Mouse (Mus musculus): Measurements from ENCODE around the gene Kif18a. TPM values are rescaled to one million over a fixed set of nuclear protein-coding genes. Genes with fewer than 3 reads are reported as not detected.
A peak's percentile ranks its signal among the peaks of the same experiment; 100 is the strongest.

Kif18a gene
- polyA plus RNA-seq, 1 experiment = 0.48 TPM

DNA sequence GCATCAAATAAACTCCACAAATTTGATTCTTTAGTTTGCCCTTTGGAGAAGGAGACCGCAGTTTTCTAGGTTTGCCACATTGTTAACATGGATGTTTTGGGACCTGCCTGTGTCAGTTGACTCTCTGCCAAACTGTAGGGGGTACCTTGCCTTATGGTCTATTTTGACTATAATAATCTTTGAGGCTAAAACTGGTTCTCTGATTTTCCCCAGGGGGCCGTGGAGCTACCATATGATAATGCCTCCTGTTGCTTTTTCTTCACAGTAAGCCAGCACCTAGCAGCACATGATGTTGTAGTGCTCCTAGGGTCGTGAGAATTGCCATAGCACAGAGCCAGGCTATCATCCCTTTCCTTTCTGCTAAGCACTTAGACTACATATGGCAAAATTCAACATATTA lies 21.7 kb downstream of the Kif18a start:
- Histone ChIP-seq H3K4me1 (ENCODE audit: control insufficient read depth, insufficient read depth, insufficient read length) (no peaks in the 10 kb centered on the region), H3K27me3 (ENCODE audit: control insufficient read depth, insufficient read depth, low read length) (no peaks in the 10 kb centered on the region), H3K27ac (ENCODE audit: insufficient read depth, low read length) (no peak overlapping the region), H3K36me3 (ENCODE audit: control insufficient read depth, insufficient read depth, low read length) (no peaks in the 10 kb centered on the region), H3K4me3 (ENCODE audit: extremely low read depth, insufficient read depth, insufficient read length) (no peak overlapping the region)
- no peak for TF ChIP-seq CTCF (IDR thresholded peaks at IDR 0.05; ENCODE audit: extremely low read depth, insufficient read depth, insufficient read length, insufficient replicate concordance)
- no peak for TF ChIP-seq POLR2A (IDR thresholded peaks at IDR 0.05; ENCODE audit: low read depth, low read length)
- no peak for DNase-seq (ENCODE audit: low read depth in 1 of 2, low spot score in 2 of 2)
- 97% methylated on average over 3 of the region's 3 CpGs for WGBS

DNA sequence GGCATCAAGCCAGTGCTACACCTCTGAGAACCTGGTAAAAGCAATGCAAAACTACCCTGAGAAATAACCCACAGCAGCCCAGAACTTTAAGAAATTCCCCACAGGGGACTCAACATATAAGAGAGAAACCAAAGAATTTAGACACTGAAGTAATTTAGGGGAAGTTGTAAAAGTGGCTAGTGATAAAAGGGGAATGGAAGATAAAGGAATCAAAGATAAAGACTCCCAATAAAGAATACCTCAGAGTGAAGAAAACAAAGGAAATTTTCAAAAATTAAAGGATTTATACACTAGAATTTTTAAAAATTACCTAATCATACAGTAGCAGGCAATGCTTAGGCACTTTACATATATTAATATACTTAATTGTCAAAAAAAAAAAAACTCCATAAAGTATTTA lies 23.1 kb downstream of the Kif18a start:
- no peaks in the 10 kb centered on the region for H3K4me1 ChIP-seq (ENCODE audit: control insufficient read depth, insufficient read depth, insufficient read length)
- H3K27me3 ChIP-seq (ENCODE audit: control insufficient read depth, insufficient read depth, low read length) = no peaks in the 10 kb centered on the region
- no peak overlapping the region for H3K4me3 ChIP-seq (ENCODE audit: extremely low read depth, insufficient read depth, insufficient read length)
- no peak overlapping the region for H3K27ac ChIP-seq (ENCODE audit: insufficient read depth, low read length)
- no peak for DNase-seq (ENCODE audit: low read depth in 1 of 2, low spot score in 2 of 2)
- H3K36me3 ChIP-seq (ENCODE audit: control insufficient read depth, insufficient read depth, low read length) = no peaks in the 10 kb centered on the region
- TF ChIP-seq POLR2A (IDR thresholded peaks at IDR 0.05; ENCODE audit: low read depth, low read length) (no peak), CTCF (IDR thresholded peaks at IDR 0.05; ENCODE audit: extremely low read depth, insufficient read depth, insufficient read length, insufficient replicate concordance) (no peak)

DNA sequence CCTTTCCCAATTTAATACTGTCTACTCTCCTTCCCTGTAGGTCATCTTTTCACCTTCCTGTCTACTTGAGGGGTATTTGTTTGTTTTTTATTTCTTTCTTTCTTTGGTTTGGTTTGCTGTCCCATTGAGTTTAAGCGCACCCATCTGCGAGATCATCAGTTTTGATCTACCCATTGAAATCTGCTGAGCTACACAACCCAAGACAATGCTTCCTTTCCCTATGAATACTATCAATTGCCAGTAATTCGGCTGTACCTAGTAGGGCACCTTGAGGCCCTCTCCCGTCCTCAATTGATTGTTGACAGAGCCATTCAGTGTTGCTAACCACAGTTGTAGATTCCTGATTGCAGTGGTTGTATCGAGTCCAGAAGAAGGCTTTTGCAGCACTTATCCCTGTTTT lies 30.8 kb downstream of the Kif18a start:
- WGBS = 97% methylated on average over 5 of the region's 5 CpGs
- no peak overlapping the region for H3K27ac ChIP-seq (ENCODE audit: insufficient read depth, low read length)
- TF ChIP-seq CTCF (IDR thresholded peaks at IDR 0.05; ENCODE audit: extremely low read depth, insufficient read depth, insufficient read length, insufficient replicate concordance) = no peak
- TF ChIP-seq POLR2A (IDR thresholded peaks at IDR 0.05; ENCODE audit: low read depth, low read length) = no peak
- DNase-seq (ENCODE audit: low read depth in 1 of 2, low spot score in 2 of 2) = no peak
- no peaks in the 10 kb centered on the region; the same call in 1 of the 2 replicates for H3K36me3 ChIP-seq (ENCODE audit: control insufficient read depth, insufficient read depth, low read length)
- no peak overlapping the region for H3K4me3 ChIP-seq (ENCODE audit: extremely low read depth, insufficient read depth, insufficient read length)
- H3K27me3 ChIP-seq (ENCODE audit: control insufficient read depth, insufficient read depth, low read length) = no peaks in the 10 kb centered on the region
- H3K4me1 ChIP-seq (ENCODE audit: control insufficient read depth, insufficient read depth, insufficient read length) = no peaks in the 10 kb centered on the region

DNA sequence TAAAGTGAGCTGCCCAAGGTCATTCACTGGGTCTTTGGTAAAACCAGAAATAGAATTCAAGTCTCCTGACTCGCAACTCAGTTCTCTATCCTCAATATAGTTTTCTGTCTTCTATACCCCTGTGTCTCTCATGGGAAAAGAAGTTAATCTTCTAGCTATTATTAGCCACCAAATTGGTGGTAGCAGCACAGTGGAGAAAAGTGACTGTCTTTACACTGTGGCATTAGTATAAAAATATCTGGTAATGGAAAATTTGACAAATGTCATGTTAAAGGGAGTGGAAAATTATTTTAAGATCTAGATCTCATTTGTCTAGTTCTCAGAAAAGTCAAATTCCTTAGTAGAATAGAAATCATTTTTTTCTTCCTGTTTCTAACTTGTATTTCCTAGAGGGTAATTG lies 51.3 kb downstream of the Kif18a start:
- WGBS = 53% methylated on average over 1 of the region's 1 CpGs
- no peak overlapping the region for H3K4me3 ChIP-seq (ENCODE audit: extremely low read depth, insufficient read depth, insufficient read length)
- TF ChIP-seq CTCF (IDR thresholded peaks at IDR 0.05; ENCODE audit: extremely low read depth, insufficient read depth, insufficient read length, insufficient replicate concordance) (no peak), POLR2A (IDR thresholded peaks at IDR 0.05; ENCODE audit: low read depth, low read length) (no peak)

DNA sequence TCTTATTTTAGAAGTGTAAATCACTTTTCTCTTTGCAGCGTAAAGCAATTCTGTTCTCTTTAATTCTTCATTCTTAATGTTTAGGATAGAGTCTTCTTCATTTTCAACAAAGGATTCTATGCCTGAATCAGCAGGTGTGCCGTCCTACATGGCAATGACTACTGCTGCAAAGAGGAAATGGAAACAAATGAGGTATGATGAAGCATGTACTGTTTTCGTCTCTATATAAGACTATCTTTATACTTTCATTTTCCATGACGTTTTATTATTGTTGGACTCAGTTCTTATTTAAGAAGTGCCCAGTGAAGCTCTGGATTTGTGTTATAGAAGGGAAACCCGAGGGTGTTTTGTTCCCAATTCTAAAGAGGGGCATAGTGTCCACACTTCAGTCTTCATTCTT lies 53.7 kb downstream of the Kif18a start:
- Histone ChIP-seq H3K27me3 (ENCODE audit: control insufficient read depth, insufficient read depth, low read length) (no peaks in the 10 kb centered on the region), H3K4me3 (ENCODE audit: extremely low read depth, insufficient read depth, insufficient read length) (no peak overlapping the region), H3K27ac (ENCODE audit: insufficient read depth, low read length) (no peak overlapping the region), H3K4me1 (ENCODE audit: control insufficient read depth, insufficient read depth, insufficient read length) (no peaks in the 10 kb centered on the region), H3K36me3 (ENCODE audit: control insufficient read depth, insufficient read depth, low read length) (no peaks in the 10 kb centered on the region)
- peak in 1 of 2 experiments; percentile 18 for DNase-seq (ENCODE audit: low read depth in 1 of 2, low spot score in 2 of 2)
- no peak for TF ChIP-seq CTCF (IDR thresholded peaks at IDR 0.05; ENCODE audit: extremely low read depth, insufficient read depth, insufficient read length, insufficient replicate concordance)
- no peak for TF ChIP-seq POLR2A (IDR thresholded peaks at IDR 0.05; ENCODE audit: low read depth, low read length)
- WGBS = 69% methylated on average over 5 of the region's 5 CpGs

More for the DNA sequence above, 51.3 kb downstream of the Kif18a start:
- Histone ChIP-seq H3K27me3 (ENCODE audit: control insufficient read depth, insufficient read depth, low read length) (no peaks in the 10 kb centered on the region), H3K4me1 (ENCODE audit: control insufficient read depth, insufficient read depth, insufficient read length) (no peaks in the 10 kb centered on the region), H3K27ac (ENCODE audit: insufficient read depth, low read length) (no peak overlapping the region), H3K36me3 (ENCODE audit: control insufficient read depth, insufficient read depth, low read length) (no peaks in the 10 kb centered on the region)
- peak in 1 of 2 experiments; percentile 1 for DNase-seq (ENCODE audit: low read depth in 1 of 2, low spot score in 2 of 2)

DNA sequence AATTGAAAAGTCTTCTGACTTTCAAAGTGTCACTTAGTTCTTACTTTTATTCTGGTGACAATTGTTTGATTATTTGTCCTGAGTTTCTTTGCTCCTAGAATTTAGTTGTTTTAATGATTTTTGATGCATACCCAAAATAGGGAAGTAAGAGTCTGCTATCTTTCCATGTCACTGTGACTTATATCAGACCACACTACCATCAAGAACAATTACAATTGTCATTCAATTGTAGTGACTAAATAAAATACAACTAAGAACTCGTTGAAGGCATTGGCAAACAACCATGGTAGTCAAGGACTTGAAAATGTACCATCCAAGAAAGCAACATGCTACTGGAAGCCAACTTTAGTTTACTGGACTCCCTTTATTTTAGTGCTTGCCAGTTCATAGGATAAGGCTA lies 55.2 kb downstream of the Kif18a start:
- Histone ChIP-seq H3K27ac (ENCODE audit: insufficient read depth, low read length) (no peak overlapping the region), H3K36me3 (ENCODE audit: control insufficient read depth, insufficient read depth, low read length) (no peaks in the 10 kb centered on the region), H3K4me3 (ENCODE audit: extremely low read depth, insufficient read depth, insufficient read length) (no peak overlapping the region), H3K4me1 (ENCODE audit: control insufficient read depth, insufficient read depth, insufficient read length) (no peaks in the 10 kb centered on the region), H3K27me3 (ENCODE audit: control insufficient read depth, insufficient read depth, low read length) (no peaks in the 10 kb centered on the region)
- no peak for TF ChIP-seq POLR2A (IDR thresholded peaks at IDR 0.05; ENCODE audit: low read depth, low read length)
- no peak for TF ChIP-seq CTCF (IDR thresholded peaks at IDR 0.05; ENCODE audit: extremely low read depth, insufficient read depth, insufficient read length, insufficient replicate concordance)
- no peak for DNase-seq (ENCODE audit: low read depth in 1 of 2, low spot score in 2 of 2)
- WGBS = 64% methylated on average over 1 of the region's 1 CpGs

DNA sequence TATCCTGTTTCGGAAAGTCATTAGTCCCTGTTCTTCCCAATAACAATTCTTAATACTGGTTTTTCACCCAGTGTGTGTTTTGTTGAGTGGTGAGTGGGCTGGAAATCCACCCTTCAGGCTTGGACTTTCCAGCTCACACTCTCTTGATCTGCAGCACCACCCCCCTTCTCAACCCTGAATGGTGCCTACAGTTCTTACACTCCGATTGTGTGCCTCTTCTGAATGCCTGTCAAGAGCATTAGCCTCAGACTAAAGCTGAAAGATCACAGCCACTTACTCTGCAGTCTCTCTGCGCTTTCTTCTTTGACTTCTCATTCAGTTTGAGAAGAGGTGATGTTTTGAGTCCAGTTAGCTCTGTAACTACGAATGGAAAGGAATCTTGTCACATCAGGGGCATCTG lies 64.8 kb downstream of the Kif18a start:
- 94% methylated on average over 4 of the region's 4 CpGs for WGBS
- Histone ChIP-seq H3K27me3 (ENCODE audit: control insufficient read depth, insufficient read depth, low read length) (no peaks in the 10 kb centered on the region), H3K27ac (ENCODE audit: insufficient read depth, low read length) (no peak overlapping the region), H3K36me3 (ENCODE audit: control insufficient read depth, insufficient read depth, low read length) (no peaks in the 10 kb centered on the region), H3K4me1 (ENCODE audit: control insufficient read depth, insufficient read depth, insufficient read length) (no peaks in the 10 kb centered on the region), H3K4me3 (ENCODE audit: extremely low read depth, insufficient read depth, insufficient read length) (no peak overlapping the region)
- DNase-seq (ENCODE audit: low read depth in 1 of 2, low spot score in 2 of 2) = no peak
- TF ChIP-seq CTCF (IDR thresholded peaks at IDR 0.05; ENCODE audit: extremely low read depth, insufficient read depth, insufficient read length, insufficient replicate concordance) (no peak), POLR2A (IDR thresholded peaks at IDR 0.05; ENCODE audit: low read depth, low read length) (no peak)
